Mouse (Mus musculus): ENCODE results near the gene Baat. TPM values are rescaled to one million over a fixed set of nuclear protein-coding genes. Genes with fewer than 3 reads are reported as not detected.
A peak's percentile ranks its signal among the peaks of the same experiment; 100 is the strongest.
"Not testable (repeated sequence)": the region's sequence is repeated elsewhere in the genome, so short reads cannot be mapped to it uniquely, and the experiment has no call there.

Gene Baat
- polyA plus RNA-seq, 1 experiment = not detected

DNA sequence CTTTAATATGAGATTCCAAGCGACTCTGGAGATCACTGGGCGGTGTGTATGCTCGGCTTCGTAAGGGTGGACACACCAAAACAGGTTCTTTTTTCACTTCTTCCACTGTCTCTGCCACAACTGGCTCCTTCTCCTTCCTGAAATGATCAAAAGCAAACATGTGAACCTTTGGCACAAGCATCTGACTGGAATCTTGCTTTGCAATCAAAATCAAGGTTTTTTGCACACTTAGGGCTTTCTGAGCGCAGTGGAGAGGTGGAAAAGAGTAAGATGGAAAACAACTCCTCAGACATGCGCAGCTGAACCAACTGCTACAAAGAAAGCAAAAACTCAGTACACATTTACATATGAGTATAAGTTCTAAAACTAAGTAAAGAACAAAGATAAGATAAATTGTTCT lies 8.1 kb upstream of the Baat start:
- no peak overlapping the region for H3K27ac ChIP-seq (replicated peaks; ENCODE audit: low read depth, low read length)
- no peaks in the 10 kb centered on the region for H3K4me1 ChIP-seq (ENCODE audit: control insufficient read depth, insufficient read depth, insufficient read length, low read length)
- H3K4me3 ChIP-seq (ENCODE audit: insufficient read depth, low read depth, low read length) = no peak overlapping the region

DNA sequence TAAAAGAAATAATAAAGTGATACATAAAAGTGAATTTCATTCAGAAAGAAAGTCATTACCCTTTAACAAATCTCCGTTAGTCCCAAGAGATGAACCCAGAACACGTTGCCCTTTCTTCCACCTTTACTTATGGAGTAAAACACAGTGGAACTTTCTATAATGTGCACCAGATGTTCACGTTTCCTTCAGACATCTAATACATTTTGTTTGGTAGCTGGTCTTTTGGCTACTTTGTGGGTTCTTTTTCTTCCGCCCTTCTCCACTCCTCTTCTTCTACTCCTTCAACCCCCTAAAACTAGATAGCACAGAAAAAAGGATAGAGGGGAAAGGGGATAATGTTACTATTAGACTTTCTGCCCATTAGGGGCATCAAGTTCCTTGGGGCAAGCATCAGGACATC lies 6.3 kb upstream of the Baat start:
- Histone ChIP-seq H3K27ac (replicated peaks; ENCODE audit: low read depth, low read length) (no peak overlapping the region), H3K4me1 (ENCODE audit: control insufficient read depth, insufficient read depth, insufficient read length, low read length) (no peaks in the 10 kb centered on the region), H3K4me3 (ENCODE audit: insufficient read depth, low read depth, low read length) (no peak overlapping the region)

DNA sequence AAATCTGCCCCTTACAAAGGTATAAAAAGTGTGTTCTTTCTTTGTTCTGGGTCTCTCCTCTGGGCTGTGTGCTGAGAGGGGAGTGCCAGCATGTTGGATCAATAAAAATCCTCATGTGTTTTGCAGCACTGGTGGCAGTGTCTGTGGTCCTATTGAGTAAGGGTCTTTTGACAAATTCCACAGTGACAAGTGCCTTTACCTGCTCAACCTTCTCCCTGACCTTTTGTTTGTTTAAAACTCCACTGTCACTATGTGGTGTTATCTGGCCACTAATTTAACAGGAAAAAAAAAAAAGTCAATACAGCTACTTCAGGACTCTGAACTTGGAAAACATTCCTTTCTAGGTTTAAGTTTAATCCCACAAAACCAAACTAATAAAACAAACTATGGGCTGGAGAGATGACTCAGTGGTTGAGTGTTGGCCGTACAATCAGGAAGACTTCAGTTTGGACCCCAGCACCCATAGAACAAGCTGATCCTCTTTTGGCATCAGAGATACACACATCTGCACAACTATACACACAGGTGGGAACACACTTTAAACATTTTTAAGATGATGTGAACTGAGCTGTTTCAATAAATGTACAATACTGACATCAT lies 4.0 kb upstream of the Baat start:
- not testable (repeated sequence) for H3K4me1 ChIP-seq (ENCODE audit: control insufficient read depth, insufficient read depth, insufficient read length, low read length); H3K27ac ChIP-seq (replicated peaks; ENCODE audit: low read depth, low read length); H3K4me3 ChIP-seq (ENCODE audit: insufficient read depth, low read depth, low read length)

DNA sequence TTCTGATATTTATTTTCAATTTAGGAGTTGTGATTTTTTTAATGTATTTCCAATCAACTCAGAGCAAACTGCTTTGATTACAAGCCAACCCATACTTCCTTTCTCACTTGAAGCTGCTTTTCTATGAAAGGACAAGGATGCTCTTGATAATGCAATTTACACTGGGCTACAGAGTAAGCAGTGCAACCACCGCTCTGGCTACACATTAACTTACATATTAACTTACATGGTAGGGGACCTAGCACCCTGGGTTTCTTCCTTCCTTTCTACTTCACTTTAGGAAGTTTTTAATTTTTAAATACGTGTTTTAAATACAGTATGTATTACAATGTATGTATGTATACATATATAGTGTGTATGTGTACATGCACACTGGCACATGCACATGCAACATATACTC lies 2.8 kb upstream of the Baat start:
- no peak overlapping the region for H3K27ac ChIP-seq (replicated peaks; ENCODE audit: low read depth, low read length)
- H3K4me3 ChIP-seq (ENCODE audit: insufficient read depth, low read depth, low read length) = no peak overlapping the region
- no peaks in the 10 kb centered on the region for H3K4me1 ChIP-seq (ENCODE audit: control insufficient read depth, insufficient read depth, insufficient read length, low read length)

DNA sequence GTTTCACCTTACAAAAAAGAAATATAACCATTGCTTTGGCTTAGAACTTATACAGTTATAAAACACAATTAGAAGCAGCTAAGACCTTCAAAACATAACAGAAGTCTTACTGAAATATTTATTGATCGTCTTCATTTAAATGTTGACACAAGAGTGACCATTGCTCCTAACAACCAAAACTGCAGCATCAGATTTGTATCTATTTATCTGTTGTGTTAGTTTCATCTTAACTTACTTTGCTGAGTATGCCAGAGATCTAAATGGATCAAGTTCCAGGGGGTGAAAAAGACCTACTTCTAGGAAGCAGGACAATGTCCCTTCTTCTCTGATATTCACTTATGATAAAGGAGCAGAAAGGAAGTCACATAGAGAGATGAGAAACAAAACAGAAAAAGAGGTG lies 2.8 kb downstream of the Baat start:
- no peaks in the 10 kb centered on the region for H3K4me1 ChIP-seq (ENCODE audit: control insufficient read depth, insufficient read depth, insufficient read length, low read length)
- H3K4me3 ChIP-seq (ENCODE audit: insufficient read depth, low read depth, low read length) = no peak overlapping the region
- no peak overlapping the region for H3K27ac ChIP-seq (replicated peaks; ENCODE audit: low read depth, low read length)

DNA sequence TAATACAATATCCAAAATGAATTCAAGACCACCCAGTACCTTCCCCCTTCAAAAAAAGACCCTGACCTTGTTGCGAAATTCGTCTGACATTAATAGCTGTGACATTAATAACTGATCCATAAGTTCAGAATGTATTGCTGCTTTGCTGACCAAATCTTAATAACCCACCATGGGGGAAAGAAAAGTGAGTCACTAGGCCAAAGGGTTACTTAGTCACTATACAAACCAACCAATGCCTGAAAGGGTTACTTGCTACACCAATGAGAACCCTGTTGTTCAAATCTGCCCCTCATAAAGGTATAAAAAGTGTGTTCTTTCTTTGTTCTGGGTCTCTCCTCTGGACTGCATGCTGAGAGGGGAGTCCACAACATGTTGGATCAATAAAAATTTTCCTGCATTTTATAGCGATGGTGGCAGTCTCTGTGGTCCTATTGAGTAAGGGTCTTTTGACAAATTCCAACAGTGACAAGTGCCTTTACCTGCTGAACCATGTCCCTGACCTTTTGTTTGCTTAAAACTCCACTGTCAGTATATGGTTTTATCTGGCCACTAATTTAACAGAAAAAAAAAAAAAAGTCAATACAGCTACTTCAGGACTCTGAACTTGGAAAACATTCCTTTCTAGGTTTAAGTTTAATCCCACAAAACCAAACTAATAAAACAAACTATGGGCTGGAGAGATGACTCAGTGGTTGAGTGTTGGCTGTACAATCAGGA lies 20.3 kb downstream of the Baat start:
- not testable (repeated sequence) for H3K4me1 ChIP-seq (ENCODE audit: control insufficient read depth, insufficient read depth, insufficient read length, low read length); H3K4me3 ChIP-seq (ENCODE audit: insufficient read depth, low read depth, low read length); H3K27ac ChIP-seq (replicated peaks; ENCODE audit: low read depth, low read length)

DNA sequence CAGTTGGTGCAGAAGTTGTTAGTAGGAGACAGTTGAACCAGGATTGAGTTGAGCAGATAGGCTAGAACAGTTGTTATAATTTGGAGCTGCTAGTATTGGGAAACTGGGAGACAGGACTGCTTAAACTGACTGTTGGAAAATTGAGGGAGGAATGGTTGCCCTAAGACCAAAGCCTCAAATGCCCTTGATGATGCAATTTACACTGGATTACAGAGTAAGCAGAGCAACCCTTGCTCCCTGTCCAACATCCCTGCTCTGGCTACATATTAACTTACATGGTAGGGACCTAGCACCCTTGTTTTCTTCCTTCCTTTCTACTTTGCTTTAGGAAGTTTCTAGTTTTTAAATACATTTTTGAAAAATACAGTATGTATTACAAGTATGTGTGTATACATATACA lies 20.9 kb downstream of the Baat start:
- H3K4me3 ChIP-seq (ENCODE audit: insufficient read depth, low read depth, low read length) = no peak overlapping the region
- no peak overlapping the region for H3K27ac ChIP-seq (replicated peaks; ENCODE audit: low read depth, low read length)
- H3K4me1 ChIP-seq (ENCODE audit: control insufficient read depth, insufficient read depth, insufficient read length, low read length) = no peaks in the 10 kb centered on the region

DNA sequence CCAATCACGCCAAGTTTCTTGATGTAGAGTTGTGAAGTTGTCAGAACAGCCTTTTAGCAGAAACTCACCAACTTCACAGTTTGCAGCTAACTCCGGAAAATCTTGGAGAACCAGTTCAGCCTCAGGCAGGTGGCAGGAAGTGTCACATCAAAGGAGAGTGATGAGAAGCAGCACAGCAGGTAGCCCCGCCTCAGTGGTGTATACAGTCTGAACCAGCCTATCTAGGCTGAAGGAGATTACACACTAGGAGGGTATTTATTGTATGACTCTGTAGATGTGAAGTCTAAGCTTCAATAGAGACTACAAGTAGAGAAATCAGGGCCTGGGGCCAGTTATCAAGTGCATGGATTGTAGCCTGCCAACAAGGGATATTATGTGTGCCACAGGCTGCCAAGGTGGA lies 25.5 kb downstream of the Baat start:
- H3K4me1 ChIP-seq (ENCODE audit: control insufficient read depth, insufficient read depth, insufficient read length, low read length) = no peaks in the 10 kb centered on the region
- no peak overlapping the region for H3K4me3 ChIP-seq (ENCODE audit: insufficient read depth, low read depth, low read length)
- no peak overlapping the region for H3K27ac ChIP-seq (replicated peaks; ENCODE audit: low read depth, low read length)

DNA sequence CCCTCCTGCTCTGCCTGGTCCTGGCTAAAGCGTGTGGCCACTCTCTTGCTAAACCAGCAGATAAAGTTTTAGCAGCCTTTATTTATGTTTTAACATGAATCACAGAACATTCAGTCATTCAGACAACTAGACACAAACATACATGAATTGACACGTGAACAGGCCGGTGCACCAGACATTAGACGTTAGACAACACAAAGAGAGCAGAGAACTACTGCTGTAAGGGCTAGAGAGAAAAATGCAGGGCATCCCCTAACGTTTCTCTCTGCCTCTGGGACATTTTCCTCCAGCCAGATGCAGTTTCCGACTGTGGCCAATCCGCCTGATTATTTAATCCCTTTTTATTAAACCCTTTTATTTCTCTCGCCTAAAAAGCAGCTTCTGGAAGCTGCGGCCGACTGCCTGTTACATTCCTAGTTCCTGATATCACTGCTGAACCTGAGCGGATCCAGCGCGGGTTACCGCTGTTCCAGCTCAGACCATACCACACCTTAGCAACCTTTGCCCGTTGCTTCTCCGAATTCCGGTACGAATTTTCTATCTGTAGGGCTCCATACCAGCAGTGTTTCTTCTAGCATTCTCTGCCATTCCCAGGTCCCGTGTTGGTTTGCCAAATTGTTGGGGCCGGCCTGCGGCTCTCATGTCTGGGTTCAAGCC lies 26.1 kb downstream of the Baat start:
- H3K4me3 ChIP-seq (ENCODE audit: insufficient read depth, low read depth, low read length) = no peak overlapping the region
- no peaks in the 10 kb centered on the region for H3K4me1 ChIP-seq (ENCODE audit: control insufficient read depth, insufficient read depth, insufficient read length, low read length)
- no peak overlapping the region for H3K27ac ChIP-seq (replicated peaks; ENCODE audit: low read depth, low read length)

DNA sequence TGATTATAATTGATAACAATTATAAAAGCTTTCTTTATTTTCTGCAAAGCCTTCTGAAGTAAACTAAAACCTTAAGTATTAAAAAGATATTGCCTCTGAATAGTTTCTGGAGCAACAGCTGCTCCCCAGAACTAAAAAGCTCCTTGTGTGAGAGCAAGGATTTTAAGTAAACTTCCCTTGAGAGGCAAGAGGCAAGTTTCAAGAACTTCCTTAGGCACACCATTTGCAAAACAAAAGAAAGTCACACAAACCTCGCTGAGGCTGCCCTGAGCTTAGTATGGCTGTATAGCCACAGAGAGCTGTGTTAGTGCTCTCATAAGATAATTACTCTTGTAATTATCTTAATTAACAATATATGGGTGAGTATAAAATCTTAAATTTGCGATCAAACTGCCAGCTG lies 27.3 kb downstream of the Baat start:
- H3K4me3 ChIP-seq (ENCODE audit: insufficient read depth, low read depth, low read length); H3K27ac ChIP-seq (replicated peaks; ENCODE audit: low read depth, low read length); H3K4me1 ChIP-seq (ENCODE audit: control insufficient read depth, insufficient read depth, insufficient read length, low read length): not testable (repeated sequence)

DNA sequence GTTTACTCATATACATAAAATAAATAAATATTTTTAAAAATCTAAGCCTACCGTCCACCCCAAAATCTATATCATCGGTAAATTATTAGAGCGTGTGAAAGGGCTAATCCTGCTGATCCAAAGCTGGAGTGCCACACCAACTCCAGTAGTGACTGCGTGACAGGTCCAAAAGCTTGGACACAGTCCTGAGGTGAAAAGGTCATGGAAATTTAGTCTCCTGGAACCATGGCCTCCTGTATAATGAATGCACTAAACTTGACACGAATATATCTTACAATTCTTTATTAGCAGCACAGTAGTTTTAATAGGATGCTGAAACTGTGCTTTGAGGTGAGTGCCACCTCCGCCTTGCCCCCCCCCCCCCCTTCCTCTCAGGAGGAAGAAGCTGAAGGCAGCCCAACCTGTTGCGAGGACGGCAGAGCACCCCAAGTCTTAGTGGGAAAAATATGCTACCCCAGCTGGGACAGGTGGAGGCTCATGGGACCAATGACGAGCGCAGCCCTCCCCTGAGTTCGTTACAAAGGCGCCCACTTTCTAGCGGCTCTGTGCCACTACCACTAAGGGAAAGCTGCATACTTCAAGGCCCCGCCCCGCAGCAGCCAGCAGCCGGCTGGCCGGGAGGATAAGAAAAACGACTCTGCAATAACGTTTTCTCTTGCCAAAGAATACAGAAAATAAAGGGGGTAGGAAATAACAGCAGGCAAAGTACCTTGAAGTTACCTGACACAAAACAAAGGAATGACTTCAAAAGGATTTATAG lies 28.1 kb downstream of the Baat start:
- no peaks in the 10 kb centered on the region for H3K4me1 ChIP-seq (ENCODE audit: control insufficient read depth, insufficient read depth, insufficient read length, low read length)

DNA sequence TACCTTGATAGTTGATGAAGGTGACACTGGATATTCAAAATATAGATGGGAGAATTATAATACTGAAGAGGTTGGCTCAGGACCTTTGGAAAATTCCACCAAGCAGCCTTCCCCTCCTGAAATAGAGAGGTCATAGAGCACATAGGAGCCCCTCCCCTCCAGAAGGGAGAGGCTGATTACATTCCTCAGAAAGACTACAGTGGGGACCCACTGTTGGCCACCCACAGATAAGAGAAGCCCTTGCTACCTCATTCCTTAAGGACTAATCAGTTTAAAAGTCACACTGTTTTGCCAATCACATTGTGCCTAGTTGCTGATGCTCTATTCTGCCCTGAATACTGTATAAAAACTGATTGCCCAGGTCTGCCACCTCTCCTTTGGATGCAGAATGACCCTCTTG lies 31.8 kb downstream of the Baat start:
- H3K27ac ChIP-seq (replicated peaks; ENCODE audit: low read depth, low read length) = no peak overlapping the region
- no peaks in the 10 kb centered on the region for H3K4me1 ChIP-seq (ENCODE audit: control insufficient read depth, insufficient read depth, insufficient read length, low read length)
- no peak overlapping the region for H3K4me3 ChIP-seq (ENCODE audit: insufficient read depth, low read depth, low read length)

More for the DNA sequence above, 28.1 kb downstream of the Baat start:
- Histone ChIP-seq H3K4me3 (ENCODE audit: insufficient read depth, low read depth, low read length) (peak overlapping the region; percentile 36; the same call in 1 of the 2 replicates), H3K27ac (replicated peaks; ENCODE audit: low read depth, low read length) (no peak overlapping the region)

DNA sequence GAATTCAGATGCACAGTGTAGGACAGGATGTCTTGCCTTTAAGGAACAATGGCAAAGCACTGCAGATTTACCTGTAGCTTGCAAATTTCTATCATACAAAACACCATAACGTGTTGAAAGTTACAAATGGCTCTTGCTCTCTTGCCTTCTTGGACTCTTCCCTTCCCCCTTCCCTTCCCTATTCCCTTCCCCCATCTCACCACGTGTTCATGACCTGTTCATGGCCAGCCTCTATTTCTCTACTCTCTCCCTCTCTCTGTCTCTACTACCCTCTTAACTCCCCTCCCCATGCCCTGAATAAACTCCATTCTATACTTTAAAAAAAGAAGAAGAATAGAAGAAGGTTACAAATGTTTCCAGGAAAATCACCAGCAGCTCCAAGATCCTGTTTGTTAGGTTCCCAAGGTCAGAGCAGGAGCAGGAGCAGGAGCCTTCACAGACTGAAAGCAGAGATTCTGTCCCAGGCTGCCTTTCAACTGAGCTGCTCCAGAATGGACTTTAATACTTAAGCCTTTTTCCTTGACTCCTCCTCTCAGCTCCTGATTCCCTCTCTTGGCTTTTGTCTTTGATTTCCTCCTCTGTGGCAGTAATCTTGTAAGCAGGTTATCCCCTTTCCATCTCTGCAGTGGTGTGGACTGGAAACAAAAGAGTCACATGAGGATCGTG lies 32.8 kb downstream of the Baat start, which contains the start of gene Acnat1:
Gene Acnat1 (minus strand): TSS at position 478 of the 666 bp plus-strand sequence.
- Histone ChIP-seq H3K4me3 (ENCODE audit: insufficient read depth, low read depth, low read length) (no peak within 1 kb of the TSS), H3K27ac (replicated peaks; ENCODE audit: low read depth, low read length) (no peak within 1 kb of the TSS)

DNA sequence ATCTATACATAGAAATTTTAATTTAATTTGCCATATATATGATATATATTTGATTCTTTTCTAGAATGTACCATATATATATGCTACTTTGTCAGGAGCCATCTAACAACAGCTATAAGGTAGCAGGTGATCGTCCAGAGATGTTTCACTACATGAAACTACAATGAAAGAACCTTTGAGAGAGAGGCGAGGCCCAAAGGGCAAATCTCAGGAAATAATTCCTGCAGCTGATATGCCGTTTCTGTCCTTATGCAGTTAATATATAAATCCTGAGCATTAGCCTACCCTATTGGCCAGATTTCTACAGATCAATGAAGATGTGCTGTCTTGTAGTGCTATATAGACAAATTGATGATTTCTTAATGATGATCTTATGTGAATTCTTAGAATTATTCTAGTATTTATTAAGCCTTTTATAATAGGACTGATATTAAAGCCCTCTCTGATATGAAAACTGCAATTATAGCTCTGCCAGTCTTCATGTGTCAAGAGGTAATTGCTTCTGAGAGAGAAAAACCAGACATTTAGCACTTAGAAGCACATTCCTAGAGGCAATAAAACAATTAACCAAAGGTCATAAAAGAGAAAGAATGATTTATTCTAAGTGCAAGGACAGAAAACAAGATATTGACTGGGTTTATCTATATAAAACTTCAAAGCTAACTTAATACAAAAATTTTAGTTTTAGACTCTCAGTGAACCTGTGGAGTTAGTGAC lies 36.8 kb downstream of the Baat start:
- H3K27ac ChIP-seq (replicated peaks; ENCODE audit: low read depth, low read length) = no peak overlapping the region
- no peaks in the 10 kb centered on the region for H3K4me1 ChIP-seq (ENCODE audit: control insufficient read depth, insufficient read depth, insufficient read length, low read length)
- H3K4me3 ChIP-seq (ENCODE audit: insufficient read depth, low read depth, low read length) = no peak overlapping the region

More for the DNA sequence above, 32.8 kb downstream of the Baat start, which contains the start of gene Acnat1:
- no peaks in the 10 kb centered on the region for H3K4me1 ChIP-seq (ENCODE audit: control insufficient read depth, insufficient read depth, insufficient read length, low read length)
